Mouse (Mus musculus) liver, embryonic 14.5 days (tissue): ENCODE data around the gene Etv6.

Experiments
- CTCF ChIP-seq: IDR thresholded peaks from 2 replicates; pipeline ENCODE4 v1.5.1; 2016; ENCODE audit warnings: antibody characterized with exemption, low read depth, control low read depth
- EP300 ChIP-seq: IDR thresholded peaks from 2 replicates; pipeline ENCODE4 v1.6.1; 2016; ENCODE audit warnings: antibody characterized with exemption, low read depth

DNA sequence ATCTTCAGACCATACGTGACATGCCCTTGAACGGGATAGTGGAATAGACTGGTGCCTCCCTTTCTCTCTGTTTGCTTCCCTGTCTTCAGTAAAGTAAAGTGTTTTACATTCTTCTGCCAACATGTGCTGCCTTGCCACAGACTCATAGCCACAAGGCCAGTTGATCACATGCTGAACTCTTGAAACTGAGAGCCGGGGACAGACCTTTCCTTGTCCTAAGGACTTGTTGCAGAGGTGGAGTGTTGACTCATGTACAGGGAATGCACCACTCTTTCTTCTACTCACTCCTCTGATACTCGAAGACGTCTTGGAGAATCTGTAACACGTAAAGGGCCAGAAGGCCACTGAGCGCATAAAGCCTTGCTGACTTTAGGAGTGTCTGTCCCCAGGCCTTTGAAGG, 94.3 kb downstream of the Etv6 start:
- TF ChIP-seq EP300: no peak
- no peak for TF ChIP-seq CTCF
